Mouse (Mus musculus) heart, postnatal 10 days (tissue): ENCODE results near the gene Notch1. TPM values are rescaled to one million over a fixed set of nuclear protein-coding genes. Genes with fewer than 3 reads are reported as not detected.
A peak's percentile ranks its signal among the peaks of the same experiment; 100 is the strongest.

ENCODE experiments used
- DNase-seq, 2 experiments: peaks; one replicate each; pipeline ENCODE4 v3.0.0; 2021
- intact Hi-C: fragments of 180-260 bp; cut with DNase I; formaldehyde crosslinking; loops from one replicate; pipeline ENCODE4 v1.15.1; 2025
- microRNA-seq, 2 experiments: library from miRNA; unstranded; fragments of <30 nt; microRNA quantifications; one replicate each; pipeline ENCODE4 v1.2.0; 2022
- total RNA-seq, 2 experiments: library from RNA; stranded (reverse); gene quantifications; 2 replicates each; pipeline ENCODE4 v1.2.3; 2021

Gene Notch1
- total RNA-seq, 2 experiments from 2014 or later = 54.0 to 54.3 TPM

- intact Hi-C loops = no loop called here
Observed at GRCm38 (mm10) chr2:26421969-26422368, 94.5 kb downstream of the Notch1 start.

GRCm38 (mm10) chr2:26418120-26418519 is 98.3 kb downstream of the Notch1 start:
- no peak for DNase-seq
- intact Hi-C loops = no loop called here

More at GRCm38 (mm10) chr2:26421969-26422368, 94.5 kb downstream of the Notch1 start:
- DNase-seq = no peak

DNA sequence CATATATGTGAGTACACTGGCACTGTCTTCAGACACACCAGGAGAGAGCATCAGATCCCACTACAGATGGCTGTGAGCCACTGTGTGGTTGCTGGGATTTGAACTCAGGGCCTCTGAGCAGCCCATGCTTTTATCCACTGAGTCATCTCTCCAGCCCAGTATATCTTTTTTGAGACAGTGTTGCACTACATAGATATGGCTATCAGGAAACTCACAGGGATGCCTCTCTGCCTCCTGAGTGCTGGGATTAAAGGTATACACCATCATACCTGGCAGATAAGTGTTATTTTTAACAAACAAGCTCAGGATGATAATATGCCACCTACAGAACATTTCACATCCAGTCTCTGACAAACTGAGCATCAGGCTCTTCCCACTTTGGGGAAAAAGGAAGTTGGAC is 99.4 kb downstream of the Notch1 start:
- no peak for DNase-seq
- intact Hi-C loops = no loop called here

GRCm38 (mm10) chr2:26410931-26411411 is 105.5 kb downstream of the Notch1 start:
- intact Hi-C loops = no loop called here

DNA sequence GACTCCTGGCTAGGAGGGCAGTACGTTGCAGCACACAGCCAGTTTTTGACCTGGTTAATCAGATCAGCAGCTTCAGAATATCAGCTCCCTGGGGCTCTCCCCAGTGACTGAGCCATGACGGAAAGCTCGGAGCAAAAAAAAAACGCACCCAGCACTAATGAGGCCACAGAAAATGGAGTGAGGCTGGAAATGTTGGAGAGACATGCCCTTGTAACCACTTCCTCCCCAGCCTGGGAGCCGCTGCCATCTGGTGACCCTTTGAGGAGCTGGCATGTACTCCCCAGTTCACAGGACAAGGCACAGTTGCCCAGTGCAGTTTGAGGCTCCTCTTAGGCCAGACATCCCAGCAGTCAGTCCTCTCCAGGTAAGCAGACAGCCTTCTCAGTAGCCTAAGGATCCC is 106.4 kb downstream of the Notch1 start:
- DNase-seq = no peak
- intact Hi-C loops = no loop called here

More at GRCm38 (mm10) chr2:26410931-26411411, 105.5 kb downstream of the Notch1 start:
- peak in 1 of 2 experiments; percentile 25 for DNase-seq

DNA sequence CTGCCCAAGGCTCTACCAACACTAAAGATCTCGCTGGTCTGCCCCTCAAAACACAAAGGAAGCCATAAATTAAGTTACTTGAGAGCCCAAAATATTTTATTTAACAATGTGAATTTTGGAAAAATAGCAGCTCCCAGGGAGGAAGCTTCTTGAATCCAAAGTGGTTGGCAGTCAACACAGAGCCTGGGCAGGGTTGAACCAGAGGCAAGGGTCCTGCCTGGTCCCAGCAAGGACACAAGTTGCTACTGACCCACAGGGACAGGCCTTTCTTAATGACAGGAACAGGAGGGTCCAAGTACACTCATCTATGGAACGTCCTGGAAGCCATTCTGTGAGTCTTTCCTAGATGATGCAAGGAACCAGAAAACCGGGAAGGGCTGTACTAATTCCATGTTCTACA is 107.1 kb downstream of the Notch1 start:
- DNase-seq = no peak
- intact Hi-C loops = loop anchor here (2.0 to 5.0 kb wide), 2 partner anchors 57 to 82 kb away; partner anchors contain the start of gene Dnlz

- peak; percentile 99 for DNase-seq
- intact Hi-C loops = loop anchor here (2.0 to 5.0 kb wide), 2 partner anchors 56 to 81 kb away; partner anchors contain the start of gene Dnlz
Observed at GRCm38 (mm10) chr2:26408515-26409356, 107.7 kb downstream of the Notch1 start, which contains the start of gene Inpp5e. TSS of gene Inpp5e (minus strand) at chr2:26409203.

Small RNA genes lying within 50 kb of the gene (microRNA-seq; reads per million reads assigned to microRNA genes)
- 0.47 to 2.4 reads per million in 2 experiments for gene Mir6996

Other genes starting within 250 kb of the Notch1 start
- gene Ccdc187, start 222.1 kb downstream of the Notch1 start, total RNA-seq = under 1 TPM; 0.05 to 0.22 TPM
- gene Gpsm1, start 201.1 kb downstream of the Notch1 start, total RNA-seq = 100 to 1,000 TPM; 168 to 234 TPM
- gene Dnlz, start 164.6 kb downstream of the Notch1 start, total RNA-seq = 10 to 100 TPM; 14.8 to 16.3 TPM
- 1 to 10 TPM; 1.2 to 1.3 TPM for gene Card9, start 155.7 kb downstream of the Notch1 start, total RNA-seq
- 10 to 100 TPM; 13.0 to 15.5 TPM for gene Snapc4, start 136.0 kb downstream of the Notch1 start, total RNA-seq
- 10 to 100 TPM; 58.5 to 58.8 TPM for gene Entr1, start 127.3 kb downstream of the Notch1 start, total RNA-seq
- gene Pmpca, start 127.3 kb downstream of the Notch1 start, total RNA-seq = 100 to 1,000 TPM; 116 to 130 TPM
- gene Inpp5e, start 107.5 kb downstream of the Notch1 start, total RNA-seq = 10 to 100 TPM; 15.3 to 17.1 TPM
- gene Sec16a, start 71.4 kb downstream of the Notch1 start, total RNA-seq = 10 to 100 TPM; 38.2 to 45.5 TPM
- gene Egfl7, start 63.4 kb upstream of the Notch1 start, total RNA-seq = 100 to 1,000 TPM; 325 to 346 TPM
- under 1 TPM in 1 of 2 experiments, not detected in 1; 0.36 TPM for gene Gm20532, start 70.0 kb upstream of the Notch1 start, total RNA-seq
- gene Agpat2, start 87.8 kb upstream of the Notch1 start, total RNA-seq = 10 to 100 TPM; 53.3 to 78.7 TPM
- gene Fam69b, start 111.8 kb upstream of the Notch1 start, total RNA-seq = 10 to 100 TPM; 13.8 to 16.8 TPM
- not detected for gene Lcn4, start 154.6 kb upstream of the Notch1 start, total RNA-seq